Mouse (Mus musculus): ENCODE data around the gene Apoc1. TPM values are rescaled to one million over a fixed set of nuclear protein-coding genes. Genes with fewer than 3 reads are reported as not detected.

Gene Apoc1
- polyA plus RNA-seq (2012; rRNA removed; ENCODE audit: low replicate concordance) = 41.6 and 87.3 TPM in 2 replicates

DNA sequence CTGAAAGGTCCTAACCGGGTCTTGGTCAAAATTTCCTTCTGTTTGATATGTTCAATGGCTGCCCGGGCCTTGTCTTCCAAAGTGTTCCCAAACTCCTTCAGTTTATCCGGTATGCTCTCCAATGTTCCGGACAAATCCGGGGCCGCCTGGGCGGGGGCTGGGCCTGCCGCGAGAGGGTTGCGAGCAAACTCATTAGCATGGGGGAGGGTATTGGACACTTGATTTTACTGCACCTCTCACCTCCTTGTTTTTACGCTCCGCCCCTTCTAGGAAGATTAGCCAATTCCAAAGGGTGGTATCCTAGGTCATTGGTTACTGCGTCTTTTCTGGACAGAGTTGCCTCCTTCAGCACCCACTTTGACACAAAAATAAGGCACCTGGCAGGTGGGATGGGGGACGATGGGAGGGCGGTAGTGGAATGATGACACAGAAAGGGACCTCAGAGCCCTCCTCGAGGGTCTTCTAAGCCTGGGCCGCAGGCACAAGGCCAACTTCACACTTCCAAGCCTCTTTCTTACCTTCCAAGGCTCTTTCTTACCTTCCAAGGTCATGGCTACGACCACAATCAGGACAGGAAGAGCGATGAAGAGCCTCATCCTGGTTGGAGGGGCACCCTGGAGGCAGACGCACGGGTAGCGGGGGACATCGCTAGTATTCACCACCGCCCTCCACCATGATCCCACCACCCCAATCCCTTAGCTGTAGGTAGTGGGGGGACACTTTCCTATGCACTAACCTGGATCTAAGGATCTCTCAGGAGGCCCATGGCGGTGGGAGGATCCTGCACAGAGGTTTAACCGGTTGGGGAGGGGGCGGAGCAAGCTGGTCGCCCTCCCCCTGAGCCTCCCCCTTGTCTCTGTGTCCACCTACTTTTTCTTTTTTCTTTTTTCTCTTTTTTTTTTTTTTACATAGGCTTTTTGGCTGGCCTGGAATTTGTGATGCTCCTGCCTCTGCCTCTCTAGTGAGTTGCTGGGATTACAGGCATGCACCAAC lies at the start of gene Apoc1:
Gene Apoc1 (minus strand): TSS at position 788 of the 993 bp plus-strand sequence.

DNA sequence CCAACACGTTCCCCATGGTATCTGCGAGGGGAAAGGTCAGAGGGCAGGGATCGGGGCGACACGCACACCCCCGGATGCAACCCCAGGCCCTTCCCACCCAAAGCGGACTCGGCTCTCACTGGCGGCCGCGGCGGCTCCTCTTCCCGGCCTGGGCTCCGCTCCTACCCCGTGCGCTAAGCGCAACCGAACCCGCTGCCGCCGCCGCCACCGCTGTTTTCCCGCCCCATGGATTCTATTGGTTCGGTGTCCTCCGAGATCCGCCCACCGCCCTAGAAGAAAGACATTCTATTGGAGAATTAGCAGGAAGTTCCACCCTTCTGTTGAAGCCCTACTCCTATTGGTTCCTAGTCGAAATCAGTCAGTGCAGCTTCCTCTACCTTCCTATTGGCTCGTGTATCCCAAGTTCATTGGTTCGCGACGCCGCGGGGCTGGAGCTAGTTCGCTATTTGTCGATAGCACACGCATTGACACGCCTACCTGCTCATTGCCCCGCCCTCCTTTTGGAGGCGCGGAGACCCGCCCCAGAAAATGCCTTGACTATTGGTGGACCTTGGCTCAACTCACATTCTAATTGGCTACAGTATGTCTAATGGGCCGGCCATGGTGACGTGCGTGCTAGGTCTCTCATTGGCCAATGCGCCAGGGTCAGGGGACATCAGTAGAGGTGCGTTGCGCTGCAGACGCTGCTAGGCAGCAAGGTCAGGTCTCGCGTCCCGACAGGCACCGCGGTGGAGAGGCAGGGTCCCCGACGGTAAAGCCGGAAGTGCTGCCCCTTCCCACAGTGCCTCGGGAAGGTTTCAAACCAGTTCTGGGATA lies 23.0 kb upstream of the Apoc1 start, which contains the start of gene Tomm40:
Gene Tomm40 (minus strand): TSS at position 200 of the 816 bp plus-strand sequence.

DNA sequence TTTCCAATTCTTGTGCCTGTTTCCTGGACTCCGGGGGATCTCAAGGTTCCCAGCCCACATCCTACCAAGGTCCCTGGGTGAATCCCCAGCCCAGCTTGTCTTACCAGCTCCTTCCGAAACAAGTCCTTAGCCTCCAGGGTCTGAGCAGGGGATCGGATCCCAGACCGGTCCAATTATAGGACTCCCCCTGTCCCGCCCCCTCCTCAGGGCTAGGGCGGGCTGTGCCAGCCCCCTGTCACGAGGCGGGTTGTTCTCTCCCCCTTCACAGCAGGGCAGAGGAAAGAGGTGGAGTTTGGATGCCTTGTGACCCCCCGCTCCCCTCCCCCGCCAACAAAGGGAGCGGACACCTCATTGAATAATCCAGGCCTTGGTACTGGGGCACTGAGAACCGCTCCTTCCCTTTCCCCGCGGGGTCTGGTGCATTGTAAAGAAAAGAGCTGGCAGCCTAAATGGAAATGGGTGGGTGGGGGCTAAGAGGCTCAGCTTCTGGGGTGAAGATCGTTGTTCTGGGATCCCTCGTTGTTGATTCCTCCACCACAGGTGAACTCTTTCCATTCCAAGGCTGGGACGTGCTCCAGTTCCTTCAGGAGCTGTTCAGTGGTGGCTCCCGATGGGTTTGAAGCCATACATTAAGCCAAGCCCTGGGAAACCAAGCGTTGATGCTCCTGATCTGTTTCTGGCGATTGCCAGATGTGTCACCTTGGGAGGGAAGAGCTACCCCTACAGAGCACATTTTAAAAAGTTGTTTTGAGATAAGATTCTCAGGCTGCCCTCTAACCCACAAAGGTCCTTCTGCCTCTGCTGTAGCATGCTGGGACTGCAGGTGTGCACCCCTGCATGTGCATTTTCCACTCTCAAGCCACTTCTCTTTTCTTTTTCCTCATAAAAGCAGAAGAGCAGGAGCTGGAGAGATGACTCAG lies 6.7 kb upstream of the Apoc1 start, which contains the start of gene Apoe:
Gene Apoe (minus strand): TSS at position 282 of the 920 bp plus-strand sequence.

DNA sequence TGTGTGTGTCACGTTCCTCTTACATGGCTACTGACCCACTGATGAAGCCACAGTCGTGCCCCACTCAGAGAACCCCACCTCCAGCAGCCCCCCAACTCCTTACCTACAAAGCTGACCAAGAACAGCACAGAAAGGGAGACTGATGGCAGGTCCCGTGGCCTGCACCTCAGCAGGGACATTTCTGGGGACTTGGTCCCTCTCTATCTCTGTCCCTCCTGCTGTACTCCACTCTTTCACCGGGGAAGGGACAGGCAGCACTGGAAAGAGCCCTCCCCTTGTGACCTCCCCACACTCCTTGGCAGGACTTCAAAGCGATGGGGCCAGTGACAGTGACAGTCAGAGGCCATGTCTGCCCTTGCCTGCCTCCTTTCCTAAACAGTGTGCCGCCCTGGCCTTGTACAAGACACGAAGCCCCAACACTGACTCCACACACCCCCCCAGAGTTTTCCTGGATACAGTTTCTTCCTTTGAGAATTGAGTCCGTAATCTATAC lies 11.2 kb downstream of the Apoc1 start, which contains the start of the genes Gm44805 and Apoc4:
Gene Gm44805 (minus strand): TSS at position 222 of the 493 bp plus-strand sequence.
Gene Apoc4 (minus strand): TSS at position 278 of the 493 bp plus-strand sequence.

DNA sequence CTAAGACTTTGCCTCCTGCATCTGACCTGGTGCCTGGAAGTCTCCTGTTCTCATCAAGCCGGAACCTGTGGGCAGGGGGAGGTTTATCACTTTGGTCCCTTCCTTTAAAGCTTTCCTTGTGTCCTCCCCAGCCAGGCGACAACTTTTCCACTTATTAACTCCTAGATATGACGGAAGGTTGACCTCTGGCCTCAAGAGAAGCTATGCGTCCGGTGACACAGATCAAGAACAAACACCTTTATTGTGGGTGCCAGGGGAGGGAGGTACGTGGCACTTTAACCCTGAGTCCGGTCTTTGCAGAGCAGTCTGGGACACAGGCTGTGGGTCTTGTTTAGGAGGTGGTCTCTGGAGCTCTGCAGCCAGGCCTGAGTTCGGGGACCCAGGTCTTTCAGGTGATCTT lies 14.6 kb downstream of the Apoc1 start, which contains the start of gene Apoc2:
Gene Apoc2 (minus strand): TSS at position 70 of the 400 bp plus-strand sequence.

DNA sequence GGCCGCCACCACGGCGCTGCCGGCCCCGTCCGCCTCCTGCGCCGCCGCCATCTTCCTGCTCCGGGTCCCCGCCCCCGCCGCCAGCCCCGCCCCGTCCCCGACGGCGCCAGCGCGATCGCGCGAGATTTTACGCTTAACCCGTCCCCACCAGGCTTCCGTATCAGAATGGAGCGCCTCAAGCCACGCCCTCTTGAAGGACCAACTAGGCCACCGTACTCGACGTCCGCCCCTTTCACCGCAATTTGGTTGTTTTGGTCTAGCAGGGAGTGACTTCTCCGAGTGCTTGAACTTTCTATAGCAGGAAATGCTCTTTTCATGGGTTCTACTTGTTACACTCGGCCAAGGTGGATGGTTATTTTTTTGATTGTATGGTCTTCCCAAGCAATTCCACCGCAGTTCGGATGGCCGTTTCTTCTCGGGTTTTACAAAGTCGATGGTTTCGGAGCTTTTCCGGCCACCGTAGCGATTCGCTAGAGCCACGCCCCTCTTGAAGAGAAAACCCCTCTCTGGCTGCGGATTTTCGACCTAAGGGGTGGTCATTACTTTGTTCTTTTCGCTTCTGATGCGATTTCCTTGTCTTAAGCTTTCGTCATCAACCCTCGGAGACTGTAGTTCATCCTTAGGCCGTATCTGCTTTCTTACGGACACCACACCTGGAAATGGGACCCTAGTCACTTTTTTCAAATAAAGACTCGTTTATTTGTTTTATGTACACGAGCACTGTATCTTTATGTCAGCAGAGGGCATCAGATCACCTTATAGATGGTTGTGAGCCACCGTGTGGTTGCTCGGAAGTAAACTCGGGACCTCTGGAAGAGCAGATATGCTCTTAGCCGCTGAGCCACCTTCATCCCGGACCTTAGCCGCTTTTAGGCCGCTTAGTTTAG lies 27.3 kb downstream of the Apoc1 start, which contains the start of gene Clptm1:
Gene Clptm1 (minus strand): TSS at position 79 of the 887 bp plus-strand sequence.

Other genes with a start within 250 kb of the Apoc1 start
- gene Mark4, start 233.8 kb downstream of the Apoc1 start, polyA plus RNA-seq (2012; rRNA removed; ENCODE audit: low replicate concordance) = 18.5 and 22.2 TPM in 2 replicates
- gene Exoc3l2, start 229.3 kb downstream of the Apoc1 start, polyA plus RNA-seq (2012; rRNA removed; ENCODE audit: low replicate concordance) = 5.4 and 8.9 TPM in 2 replicates
- 10.2 and 10.3 TPM in 2 replicates for gene Bloc1s3, start 184.3 kb downstream of the Apoc1 start, polyA plus RNA-seq (2012; rRNA removed; ENCODE audit: low replicate concordance)
- 57.2 and 69.0 TPM in 2 replicates for gene Trappc6a, start 184.3 kb downstream of the Apoc1 start, polyA plus RNA-seq (2012; rRNA removed; ENCODE audit: low replicate concordance)
- 0.12 and 0.17 TPM in 2 replicates for gene Nkpd1, start 174.8 kb downstream of the Apoc1 start, polyA plus RNA-seq (2012; rRNA removed; ENCODE audit: low replicate concordance)
- 86.6 and 114 TPM in 2 replicates for gene Ppp1r37, start 129.6 kb downstream of the Apoc1 start, polyA plus RNA-seq (2012; rRNA removed; ENCODE audit: low replicate concordance)
- gene Zfp296, start 115.4 kb downstream of the Apoc1 start, polyA plus RNA-seq (2012; rRNA removed; ENCODE audit: low replicate concordance) = 3.0 and 3.7 TPM in 2 replicates
- gene Gemin7, start 115.1 kb downstream of the Apoc1 start, polyA plus RNA-seq (2012; rRNA removed; ENCODE audit: low replicate concordance) = 113 and 137 TPM in 2 replicates
- gene Clasrp, start 88.2 kb downstream of the Apoc1 start, polyA plus RNA-seq (2012; rRNA removed; ENCODE audit: low replicate concordance) = 61.1 and 124 TPM in 2 replicates
- gene Relb, start 63.2 kb downstream of the Apoc1 start, polyA plus RNA-seq (2012; rRNA removed; ENCODE audit: low replicate concordance) = 28.9 TPM in 2 replicates
- gene Clptm1, start 27.6 kb downstream of the Apoc1 start, polyA plus RNA-seq (2012; rRNA removed; ENCODE audit: low replicate concordance) = 164 and 172 TPM in 2 replicates
- gene Apoc2, start 14.7 kb downstream of the Apoc1 start, polyA plus RNA-seq (2012; rRNA removed; ENCODE audit: low replicate concordance) = 7.1 and 7.5 TPM in 2 replicates
- gene Gm44805, start 11.2 kb downstream of the Apoc1 start, polyA plus RNA-seq (2012; rRNA removed; ENCODE audit: low replicate concordance) = 0.23 and 0.77 TPM in 2 replicates
- gene Apoc4, start 11.2 kb downstream of the Apoc1 start, polyA plus RNA-seq (2012; rRNA removed; ENCODE audit: low replicate concordance) = 1.8 and 3.5 TPM in 2 replicates
- 3,005 and 3,861 TPM in 2 replicates for gene Apoe, start 6.5 kb upstream of the Apoc1 start, polyA plus RNA-seq (2012; rRNA removed; ENCODE audit: low replicate concordance)
- gene Tomm40, start 22.8 kb upstream of the Apoc1 start, polyA plus RNA-seq (2012; rRNA removed; ENCODE audit: low replicate concordance) = 93.4 and 95.3 TPM in 2 replicates
- 51.4 and 81.3 TPM in 2 replicates for gene Nectin2, start 57.8 kb upstream of the Apoc1 start, polyA plus RNA-seq (2012; rRNA removed; ENCODE audit: low replicate concordance)
- gene Bcam, start 78.4 kb upstream of the Apoc1 start, polyA plus RNA-seq (2012; rRNA removed; ENCODE audit: low replicate concordance) = 158 and 187 TPM in 2 replicates
- 0.19 and 14.1 TPM in 2 replicates for gene Cblc, start 104.1 kb upstream of the Apoc1 start, polyA plus RNA-seq (2012; rRNA removed; ENCODE audit: low replicate concordance)
- gene Bcl3, start 130.1 kb upstream of the Apoc1 start, polyA plus RNA-seq (2012; rRNA removed; ENCODE audit: low replicate concordance) = 21.1 and 29.7 TPM in 2 replicates
- gene Gm19345, start 159.3 kb upstream of the Apoc1 start, polyA plus RNA-seq (2012; rRNA removed; ENCODE audit: low replicate concordance) = 0.13 TPM in 1 of 2 replicates, not detected in the other
- 0.32 and 0.42 TPM in 2 replicates for gene Ceacam16, start 168.6 kb upstream of the Apoc1 start, polyA plus RNA-seq (2012; rRNA removed; ENCODE audit: low replicate concordance)
- gene Ceacam19, start 195.3 kb upstream of the Apoc1 start, polyA plus RNA-seq (2012; rRNA removed; ENCODE audit: low replicate concordance) = 0.04 and 0.23 TPM in 2 replicates
- gene Pvr, start 228.5 kb upstream of the Apoc1 start, polyA plus RNA-seq (2012; rRNA removed; ENCODE audit: low replicate concordance) = 22.2 and 29.8 TPM in 2 replicates

Data from subcutaneous adipose tissue, adult 2 months (tissue).